Mouse (Mus musculus) embryonic facial prominence, embryonic 11.5 days (tissue): Measurements from ENCODE around the gene Rhoa. TPM values are rescaled to one million over a fixed set of nuclear protein-coding genes. Genes with fewer than 3 reads are reported as not detected.
A peak's percentile ranks its signal among the peaks of the same experiment; 100 is the strongest.
"Not testable (repeated sequence)": the region's sequence is repeated elsewhere in the genome, so short reads cannot be mapped to it uniquely, and the experiment has no call there.

Experiments used
- ATAC-seq: fragments of 200-750 bp; cut with Nextera tagmentation; replicated peaks from 2 replicates; pipeline ENCODE4 v1.8.0; 2017; ENCODE audit warnings: low read depth; ENCODE audit not compliant: insufficient number of reproducible peaks, low FRiP score, low TSS enrichment
- DNase-seq: peaks from one replicate; pipeline ENCODE4 v3.0.0-alpha.2; 2015; ENCODE audit warnings: low spot score
- H3K27ac ChIP-seq: fragments of 300-500 bp; sonication (generic); replicated peaks from 2 replicates; pipeline ENCODE4 v1.5.1; 2014; ENCODE audit warnings: mild to moderate bottlenecking, low read depth, low read length, control low read depth
- H3K27me3 ChIP-seq: fragments of 300-500 bp; sonication (generic); 2 replicates; pipeline ENCODE4 v1.6.1; 2014; ENCODE audit warnings: mild to moderate bottlenecking, low read length, moderate library complexity, mixed read lengths; ENCODE audit not compliant: control insufficient read depth, insufficient read depth
- H3K36me3 ChIP-seq: fragments of 300-500 bp; sonication (generic); replicated peaks from 2 replicates; pipeline ENCODE4 v1.6.1; 2014; ENCODE audit warnings: low read depth, mild to moderate bottlenecking, low read length, moderate library complexity, mixed read lengths; ENCODE audit not compliant: control insufficient read depth, insufficient read depth
- H3K4me1 ChIP-seq: fragments of 300-500 bp; sonication (generic); 2 replicates; pipeline ENCODE4 v1.6.1; 2014; ENCODE audit warnings: low read length, mixed read lengths; ENCODE audit not compliant: control insufficient read depth, insufficient read depth
- H3K4me2 ChIP-seq: fragments of 300-500 bp; sonication (generic); 2 replicates; pipeline ENCODE4 v1.6.1; 2014; ENCODE audit warnings: low read depth, mild to moderate bottlenecking, control low read depth, low read length, moderate library complexity
- H3K4me3 ChIP-seq: fragments of 300-500 bp; sonication (generic); 2 replicates; pipeline ENCODE4 v1.5.1; 2014; ENCODE audit warnings: low read depth, low read length, control low read depth
- H3K9ac ChIP-seq: fragments of 300-500 bp; sonication (generic); replicated peaks from 2 replicates; pipeline ENCODE4 v1.6.1; 2014; ENCODE audit warnings: mild to moderate bottlenecking, control low read depth, low read length
- H3K9me3 ChIP-seq: fragments of 300-500 bp; sonication (generic); replicated peaks from 2 replicates; pipeline ENCODE4 v1.6.1; 2016; ENCODE audit warnings: mild to moderate bottlenecking, low read length, inconsistent platforms, mixed read lengths; ENCODE audit not compliant: control insufficient read depth
- WGBS: fragments of 180-500 bp; shearing (Covaris S2); extraction: QIAGEN DNeasy Blood & Tissue Kit; methylation state at CpG from one replicate; pipeline ENCODE4 v1.1.7; 2014; 5-methylcytosine and 5-hydroxymethylcytosine counted together
- polyA plus RNA-seq: library from polyadenylated mRNA; unstranded; fragments of >200 nt; fragmentation: Nextera tagmentation; extraction: Ambion mirVana; gene quantifications from 2 replicates; pipeline ENCODE4 v1.2.1, GENCODE M21; 2014

Rhoa gene
- polyA plus RNA-seq, 1 experiment from 2014 or later: 282 TPM

DNA sequence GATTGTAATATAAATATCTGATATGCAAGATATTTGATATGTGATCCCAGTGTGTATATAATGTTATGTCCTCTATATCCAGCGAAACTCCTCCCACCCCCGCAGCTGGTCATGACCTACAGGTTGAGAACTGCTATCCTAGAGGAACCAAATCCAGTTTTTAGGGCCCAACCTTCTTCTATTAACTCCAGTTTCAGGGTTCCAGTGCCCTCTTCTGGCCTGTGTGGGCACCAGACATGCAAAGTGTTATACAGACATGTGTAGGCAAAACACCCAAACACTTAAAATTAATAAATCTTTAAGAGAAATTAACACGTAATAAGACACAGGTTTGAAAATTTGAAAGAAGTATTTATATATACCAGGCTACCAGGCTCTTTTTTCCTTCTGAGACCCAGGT is 11.6 kb downstream of the Rhoa start:
- no peak overlapping the region for H3K4me2 ChIP-seq
- no peaks in the 10 kb centered on the region for H3K9me3 ChIP-seq
- H3K9ac ChIP-seq: no peak overlapping the region
- DNase-seq (peak; percentile 4), ATAC-seq (no peak)
- no peak overlapping the region for H3K4me3 ChIP-seq
- 96% methylated on average over 3 of the region's 3 CpGs for WGBS
- no peaks in the 10 kb centered on the region for H3K4me1 ChIP-seq
- H3K27ac ChIP-seq: no peak overlapping the region
- no peaks in the 10 kb centered on the region for H3K27me3 ChIP-seq
- H3K36me3 ChIP-seq: peaks cover 3% of the 10 kb centered on the region; the same call in 1 of the 2 replicates

DNA sequence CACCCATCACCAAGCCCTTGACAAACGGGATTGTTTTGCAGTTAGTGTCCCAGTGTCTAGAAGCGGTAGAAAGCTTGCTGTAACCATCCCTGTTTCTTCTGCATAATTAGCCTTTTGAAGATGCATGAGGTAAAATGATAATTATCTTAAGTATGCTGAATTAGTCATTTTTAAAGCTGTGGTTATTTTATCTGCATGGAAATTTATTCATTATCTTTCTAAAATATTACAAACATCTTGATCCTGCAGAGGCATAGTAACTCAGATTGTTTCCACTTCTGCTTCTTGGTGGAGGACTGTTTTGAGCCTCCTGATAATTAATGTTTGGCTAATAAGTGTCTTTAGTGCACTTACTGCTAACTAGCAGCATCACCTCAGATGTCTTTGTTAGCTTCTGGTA is 12.5 kb downstream of the Rhoa start:
- H3K4me3 ChIP-seq: no peak overlapping the region
- WGBS: 88% methylated on average over 2 of the region's 2 CpGs
- DNase-seq (no peak), ATAC-seq (no peak)
- no peak overlapping the region for H3K4me2 ChIP-seq
- peaks cover 3% of the 10 kb centered on the region; the same call in 1 of the 2 replicates for H3K36me3 ChIP-seq
- no peaks in the 10 kb centered on the region for H3K4me1 ChIP-seq
- H3K9ac ChIP-seq: no peak overlapping the region
- no peak overlapping the region for H3K27ac ChIP-seq
- no peaks in the 10 kb centered on the region for H3K9me3 ChIP-seq
- H3K27me3 ChIP-seq: no peaks in the 10 kb centered on the region

DNA sequence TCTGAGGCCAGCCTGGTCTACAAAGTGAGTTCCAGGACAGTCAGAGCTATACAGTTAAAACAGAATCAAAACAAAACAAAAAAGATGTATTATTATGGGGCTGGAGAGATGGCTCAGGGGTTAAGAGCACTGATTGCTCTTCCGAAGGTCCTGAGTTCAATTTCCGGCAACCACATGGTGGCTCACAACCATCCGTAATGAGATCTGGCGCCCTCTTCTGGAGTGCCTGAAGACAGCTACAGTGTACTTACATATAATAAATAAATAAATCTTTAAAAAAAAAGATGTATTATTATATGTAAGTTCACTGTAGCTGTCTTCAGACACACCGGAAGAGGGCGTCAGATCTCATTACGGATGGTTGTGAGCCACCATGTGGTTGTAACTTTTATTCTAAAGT is 16.1 kb downstream of the Rhoa start:
- H3K9me3 ChIP-seq, H3K27me3 ChIP-seq, H3K27ac ChIP-seq, H3K36me3 ChIP-seq, H3K9ac ChIP-seq, ATAC-seq, DNase-seq, H3K4me1 ChIP-seq, H3K4me2 ChIP-seq, H3K4me3 ChIP-seq: not testable (repeated sequence)
- 82% methylated on average over 7 of the region's 7 CpGs for WGBS

DNA sequence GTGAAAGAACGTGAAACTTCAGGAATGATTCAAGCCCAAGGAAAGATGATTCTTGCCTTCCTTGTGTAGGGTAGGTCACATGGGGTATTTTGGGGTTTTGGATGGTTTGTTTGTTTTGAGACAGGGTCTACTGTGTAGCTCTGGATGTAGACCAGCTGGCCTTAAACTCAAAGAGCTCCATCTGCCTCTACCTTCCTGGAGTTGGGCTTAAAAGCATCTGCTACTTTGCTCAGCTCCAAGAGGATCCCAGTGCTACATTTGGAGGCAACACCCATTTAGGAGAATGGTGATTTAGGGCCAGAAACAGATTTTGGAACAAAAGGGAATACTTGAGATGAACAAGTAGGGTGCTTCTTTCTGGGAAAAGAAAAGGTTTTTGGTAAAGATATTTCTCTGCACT is 18.9 kb downstream of the Rhoa start:
- Histone ChIP-seq H3K9ac (no peak overlapping the region), H3K27ac (no peak overlapping the region), H3K4me1 (no peaks in the 10 kb centered on the region), H3K4me3 (no peak overlapping the region), H3K36me3 (no peaks in the 10 kb centered on the region), H3K27me3 (no peaks in the 10 kb centered on the region), H3K9me3 (no peaks in the 10 kb centered on the region), H3K4me2 (no peak overlapping the region)
- ATAC-seq: no peak
- DNase-seq: no peak
- 84% methylated on average over 1 of the region's 1 CpGs for WGBS

DNA sequence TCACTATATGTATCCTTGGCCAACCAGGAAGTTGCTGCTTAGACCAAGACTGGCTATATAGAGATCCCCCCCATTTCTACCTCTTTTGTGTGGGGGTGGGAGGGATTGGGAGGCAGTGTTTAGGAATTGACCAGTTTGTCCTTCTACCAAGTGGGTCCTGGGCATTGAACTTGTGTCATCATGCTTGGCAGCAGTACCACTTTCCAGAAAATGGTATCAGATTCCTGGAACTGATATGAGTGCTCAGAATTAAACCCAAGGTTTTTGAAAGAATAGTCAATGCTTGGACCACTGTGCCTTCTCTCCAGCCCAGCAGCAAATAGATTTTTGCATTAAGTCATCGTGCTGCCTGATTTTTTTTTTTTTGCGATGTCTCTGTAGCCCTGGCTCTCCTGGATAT is 19.9 kb downstream of the Rhoa start:
- DNase-seq (no peak), ATAC-seq (no peak)
- H3K9ac ChIP-seq: no peak overlapping the region
- no peaks in the 10 kb centered on the region for H3K4me1 ChIP-seq
- H3K27me3 ChIP-seq: no peaks in the 10 kb centered on the region
- H3K4me2 ChIP-seq: no peak overlapping the region
- peaks cover 1% of the 10 kb centered on the region for H3K36me3 ChIP-seq
- H3K27ac ChIP-seq: no peak overlapping the region
- WGBS: 95% methylated on average over 2 of the region's 2 CpGs
- no peak overlapping the region for H3K4me3 ChIP-seq
- no peaks in the 10 kb centered on the region for H3K9me3 ChIP-seq

DNA sequence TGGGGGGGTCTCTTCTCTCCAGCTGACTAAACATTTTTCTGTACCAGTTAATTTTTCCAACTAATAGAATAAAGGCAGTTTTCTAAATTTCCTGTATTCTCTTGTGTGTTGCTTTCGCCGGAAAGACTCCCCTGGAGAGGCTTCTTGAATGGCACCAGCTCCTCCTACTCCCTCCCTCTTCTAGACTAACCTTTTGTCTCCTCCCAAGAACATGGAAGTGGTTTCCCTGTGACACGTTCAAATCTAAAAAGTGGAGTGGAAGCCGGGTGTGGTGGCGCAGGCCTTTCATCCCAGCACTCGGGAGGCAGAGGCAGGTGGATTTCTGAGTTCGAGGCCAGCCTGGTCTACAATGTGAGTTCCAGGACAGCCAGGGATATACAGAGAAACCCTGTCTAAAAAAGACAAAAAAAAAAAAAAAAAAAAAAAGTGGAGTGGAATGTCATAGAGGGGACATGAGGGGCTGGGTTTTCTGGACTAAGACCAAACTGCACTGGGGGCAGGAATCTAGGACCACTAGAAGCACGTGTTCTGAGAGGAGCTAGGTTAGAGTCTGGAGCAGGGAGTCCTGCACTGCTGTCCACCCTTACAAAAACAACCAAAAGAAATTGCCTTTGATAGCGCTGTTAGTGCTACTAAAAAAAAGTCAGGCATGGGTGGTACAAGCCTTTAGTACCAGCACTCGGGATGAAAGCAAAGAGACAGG is 32.1 kb downstream of the Rhoa start:
- WGBS: 71% methylated on average over 10 of the region's 10 CpGs
- H3K27me3 ChIP-seq: no peaks in the 10 kb centered on the region
- DNase-seq (no peak), ATAC-seq (no peak)
- H3K4me2 ChIP-seq: no peak overlapping the region
- H3K4me1 ChIP-seq: no peaks in the 10 kb centered on the region
- no peak overlapping the region; the same call in 1 of the 2 replicates for H3K4me3 ChIP-seq
- no peak overlapping the region for H3K9ac ChIP-seq
- no peaks in the 10 kb centered on the region for H3K9me3 ChIP-seq
- 0 out of 2 replicates have a peak overlapping the region, but pooled peaks have one; percentile 57 for H3K27ac ChIP-seq
- peaks cover 4% of the 10 kb centered on the region for H3K36me3 ChIP-seq

DNA sequence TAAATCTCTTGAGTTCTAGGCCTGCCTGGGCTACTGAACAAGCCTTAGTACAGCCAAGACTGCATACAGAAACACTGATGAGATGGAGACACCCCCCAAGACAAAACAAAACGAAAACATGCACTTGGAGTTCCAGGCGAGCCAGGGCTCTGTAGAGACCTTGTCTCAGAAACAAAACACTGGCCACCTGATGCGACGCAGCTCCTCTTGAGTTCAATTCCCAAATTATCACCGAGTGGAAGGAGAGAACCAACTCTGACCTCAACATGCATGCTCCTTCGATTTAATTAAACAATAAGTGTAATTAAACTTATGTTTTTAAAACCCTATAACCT is 32.6 kb downstream of the Rhoa start:
- Histone ChIP-seq H3K36me3 (peaks cover 4% of the 10 kb centered on the region), H3K4me2 (peak overlapping the region; percentile 59), H3K4me3 (peak overlapping the region; percentile 70), H3K27ac (peak overlapping the region; percentile 57; the same call in 1 of the 2 replicates), H3K9me3 (no peaks in the 10 kb centered on the region), H3K27me3 (no peaks in the 10 kb centered on the region), H3K4me1 (no peaks in the 10 kb centered on the region), H3K9ac (peak overlapping the region; percentile 82)
- 0 out of 2 replicates have a peak, but pooled peaks have one; percentile 1 for ATAC-seq
- DNase-seq: peak; percentile 52
- 23% methylated on average over 6 of the region's 6 CpGs for WGBS

DNA sequence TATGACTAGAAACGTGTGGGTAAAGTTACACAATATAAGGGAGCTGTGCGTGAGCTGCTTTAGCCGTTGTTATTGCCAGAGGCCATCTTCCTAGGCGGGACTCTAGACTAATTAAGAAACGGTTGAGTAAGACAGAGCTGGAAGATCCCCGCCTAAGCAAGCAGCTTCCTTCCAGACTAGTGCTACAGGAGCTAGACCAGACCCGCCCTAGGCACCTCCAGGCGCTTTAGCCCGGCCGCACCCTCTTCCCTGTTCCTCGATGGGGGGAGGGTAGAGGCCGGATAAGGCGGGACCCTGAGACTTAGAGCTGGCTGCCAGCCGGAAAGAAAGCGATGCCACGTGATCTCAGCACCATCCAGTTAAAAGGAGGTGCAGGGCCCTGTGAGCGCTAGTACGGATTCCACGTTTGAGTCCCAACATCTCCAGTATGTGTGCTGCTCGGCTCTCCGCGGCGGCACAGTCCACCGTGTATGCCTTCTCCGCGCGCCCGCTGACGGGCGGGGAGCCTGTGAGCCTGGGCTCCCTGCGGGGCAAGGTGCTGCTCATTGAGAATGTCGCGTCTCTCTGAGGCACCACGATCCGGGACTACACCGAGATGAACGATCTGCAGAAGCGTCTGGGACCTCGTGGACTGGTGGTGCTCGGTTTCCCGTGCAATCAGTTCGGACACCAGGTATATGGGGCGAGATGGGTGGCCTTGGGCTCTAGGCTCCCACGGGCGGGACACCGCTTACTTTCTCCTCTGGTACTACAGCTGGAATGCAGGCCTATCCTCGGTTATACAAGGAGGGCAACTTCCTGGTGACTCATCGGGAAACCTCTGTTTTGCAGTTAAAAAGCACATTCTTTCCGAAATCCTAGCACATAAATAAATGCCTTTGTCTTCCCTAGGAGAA is 33.2 kb downstream of the Rhoa start, which contains the start of gene Gpx1:
Gene Gpx1, plus strand, starts transcription at position 18 of the 896 bp plus-strand sequence.
- ATAC-seq (peak; percentile 97), DNase-seq (peak; percentile 96)
- Histone ChIP-seq H3K9ac (peak within 1 kb of the TSS; percentile 82), H3K9me3 (no peaks in the 10 kb centered on the region), H3K4me1 (no peaks in the 10 kb centered on the region), H3K4me2 (peak within 1 kb of the TSS; percentile 59), H3K27ac (peak within 1 kb of the TSS; percentile 57), H3K27me3 (no peaks in the 10 kb centered on the region), H3K36me3 (peaks cover 4% of the 10 kb centered on the region), H3K4me3 (peak within 1 kb of the TSS; percentile 70)
- under 1% methylated on average over 49 of the region's 49 CpGs for WGBS
